Mouse (Mus musculus): Measurements from ENCODE around the gene Kdm2a. TPM values are rescaled to one million over a fixed set of nuclear protein-coding genes. Genes with fewer than 3 reads are reported as not detected.
A peak's percentile ranks its signal among the peaks of the same experiment; 100 is the strongest.

Kdm2a gene
- total and polyA plus RNA-seq, 3 experiments = 46.1 to 98.7 (median 73.9) TPM

DNA sequence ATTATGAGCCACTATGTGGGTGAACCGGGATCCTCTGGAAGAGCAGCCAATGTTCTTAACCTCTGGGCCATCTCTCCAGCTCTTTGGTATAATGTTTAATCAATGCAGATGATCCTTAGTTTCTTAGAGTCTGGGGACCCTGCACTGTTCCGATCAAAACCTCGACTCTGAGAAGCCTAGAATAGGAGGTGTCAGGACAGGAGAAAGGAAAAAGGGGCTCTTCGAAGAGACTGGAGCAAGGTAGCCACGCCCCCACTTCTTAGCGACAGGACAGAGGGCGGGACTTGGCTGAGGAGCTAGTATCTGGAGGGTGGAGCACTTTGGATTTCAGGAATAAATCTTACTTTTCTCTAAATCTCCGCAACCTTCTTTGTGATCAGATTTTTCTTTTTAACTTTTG lies 42.1 kb upstream of the Kdm2a start:
- TF ChIP-seq POLR2AphosphoS5 (IDR thresholded peaks at IDR 0.05; ENCODE audit: insufficient replicate concordance, low read depth, low read length) (no peak), GATA1 (IDR thresholded peaks at IDR 0.05; ENCODE audit: borderline replicate concordance, low read length) (no peak), CTCF (IDR thresholded peaks at IDR 0.05; ENCODE audit: low read depth, low read length) (no peak), GATA2 (IDR thresholded peaks at IDR 0.05; ENCODE audit: borderline replicate concordance, low read depth, low read length) (no peak), TAL1 (conservative IDR thresholded peaks at IDR 0.05; ENCODE audit: low read depth, low read length) (no peak)

DNA sequence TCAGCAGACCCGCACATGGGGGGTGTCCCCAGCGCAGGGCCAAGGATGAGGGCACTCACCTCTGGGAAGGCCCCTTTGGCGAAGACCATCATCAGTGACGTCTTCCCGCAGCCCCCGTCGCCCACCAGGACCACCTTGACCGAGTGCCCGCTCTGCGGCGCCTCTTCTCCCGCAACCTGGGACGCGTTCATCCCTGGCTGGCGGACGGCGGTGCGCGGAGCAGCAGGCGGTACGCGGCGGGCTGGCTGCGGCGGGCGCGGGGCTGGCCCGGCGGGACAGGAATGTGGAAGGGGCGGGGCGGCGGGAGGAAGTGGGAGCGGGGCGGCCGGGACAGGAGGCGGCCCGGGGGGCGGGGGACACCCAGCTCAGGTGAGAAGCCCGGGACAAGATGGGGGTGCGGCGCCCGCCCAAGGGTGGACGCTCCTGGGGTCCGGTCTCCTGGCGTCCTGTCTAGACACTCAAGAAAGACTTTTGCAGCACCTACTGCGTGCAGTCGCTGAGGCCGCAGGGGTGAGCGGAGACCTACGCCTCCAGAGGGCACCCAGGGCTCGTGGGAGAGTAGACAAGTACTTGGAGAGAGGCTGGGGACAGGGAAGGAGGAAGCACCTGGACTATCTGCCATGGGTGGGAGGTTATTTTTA lies 41.2 kb upstream of the Kdm2a start, which contains the start of gene Rhod:
Gene Rhod, minus strand, starts transcription at position 272 of the 641 bp plus-strand sequence.
- TF ChIP-seq GATA2 (IDR thresholded peaks at IDR 0.05; ENCODE audit: borderline replicate concordance, low read depth, low read length) (no peak), GATA1 (IDR thresholded peaks at IDR 0.05; ENCODE audit: borderline replicate concordance, low read length) (no peak), TAL1 (conservative IDR thresholded peaks at IDR 0.05; ENCODE audit: low read depth, low read length) (no peak), CTCF (IDR thresholded peaks at IDR 0.05; ENCODE audit: low read depth, low read length) (no peak), POLR2AphosphoS5 (IDR thresholded peaks at IDR 0.05; ENCODE audit: insufficient replicate concordance, low read depth, low read length) (no peak)
- Histone ChIP-seq H3K9me3 (replicated peaks) (no peaks in the 10 kb centered on the region), H3K36me3 (replicated peaks) (no peaks in the 10 kb centered on the region), H3K27me3 (ENCODE audit: insufficient read depth, low read length) (peaks cover 31% of the 10 kb centered on the region), H3K4me1 (ENCODE audit: insufficient read depth, low read depth, low read length) (peaks cover 50% of the 10 kb centered on the region), H3K4me3 (ENCODE audit: low read depth, low read length) (peak within 1 kb of the TSS; percentile 69)
- ATAC-seq (ENCODE audit: extremely low read depth, insufficient number of reproducible peaks, low FRiP score, poor library complexity, severe bottlenecking) (no peak), DNase-seq (ENCODE audit: low spot score) (no peak)

More for the DNA sequence above, 42.1 kb upstream of the Kdm2a start:
- no peak for DNase-seq (ENCODE audit: low spot score)
- H3K4me1 ChIP-seq (ENCODE audit: insufficient read depth, low read depth, low read length) = peaks cover 50% of the 10 kb centered on the region
- peak overlapping the region; percentile 69; the same call in 1 of the 2 replicates for H3K4me3 ChIP-seq (ENCODE audit: low read depth, low read length)
- H3K9me3 ChIP-seq (replicated peaks) = no peaks in the 10 kb centered on the region
- ATAC-seq (ENCODE audit: extremely low read depth, insufficient number of reproducible peaks, low FRiP score, poor library complexity, severe bottlenecking) = no peak
- no peaks in the 10 kb centered on the region for H3K36me3 ChIP-seq (replicated peaks)
- peaks cover 36% of the 10 kb centered on the region for H3K27me3 ChIP-seq (ENCODE audit: insufficient read depth, low read length)

DNA sequence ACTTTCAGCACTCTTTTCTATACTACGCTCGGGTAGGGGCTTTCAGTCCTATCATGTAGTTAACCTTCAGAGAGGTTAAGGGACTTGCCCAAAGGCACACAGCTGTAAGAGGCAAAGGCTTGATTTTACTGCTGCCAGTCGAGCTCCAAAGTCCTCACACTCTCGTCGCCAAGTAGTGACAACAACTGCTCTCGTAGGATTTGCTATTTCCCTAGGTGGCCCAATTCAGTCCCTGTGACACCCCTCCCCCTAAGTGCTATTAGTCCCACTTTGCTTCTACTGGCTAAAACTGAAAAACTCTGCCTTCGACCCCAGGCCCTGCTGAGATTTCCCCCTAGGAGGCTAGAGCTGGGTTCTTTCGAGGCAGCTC lies 40.7 kb upstream of the Kdm2a start:
- TF ChIP-seq GATA2 (IDR thresholded peaks at IDR 0.05; ENCODE audit: borderline replicate concordance, low read depth, low read length) (no peak), TAL1 (conservative IDR thresholded peaks at IDR 0.05; ENCODE audit: low read depth, low read length) (no peak), POLR2AphosphoS5 (IDR thresholded peaks at IDR 0.05; ENCODE audit: insufficient replicate concordance, low read depth, low read length) (no peak), GATA1 (IDR thresholded peaks at IDR 0.05; ENCODE audit: borderline replicate concordance, low read length) (no peak), CTCF (IDR thresholded peaks at IDR 0.05; ENCODE audit: low read depth, low read length) (no peak)
- ATAC-seq (ENCODE audit: extremely low read depth, insufficient number of reproducible peaks, low FRiP score, poor library complexity, severe bottlenecking) = no peak
- Histone ChIP-seq H3K4me3 (ENCODE audit: low read depth, low read length) (peak overlapping the region; percentile 69), H3K36me3 (replicated peaks) (no peaks in the 10 kb centered on the region), H3K9me3 (replicated peaks) (no peaks in the 10 kb centered on the region), H3K4me1 (ENCODE audit: insufficient read depth, low read depth, low read length) (peaks cover 50% of the 10 kb centered on the region), H3K27me3 (ENCODE audit: insufficient read depth, low read length) (peaks cover 28% of the 10 kb centered on the region)
- DNase-seq (ENCODE audit: low spot score) = no peak

DNA sequence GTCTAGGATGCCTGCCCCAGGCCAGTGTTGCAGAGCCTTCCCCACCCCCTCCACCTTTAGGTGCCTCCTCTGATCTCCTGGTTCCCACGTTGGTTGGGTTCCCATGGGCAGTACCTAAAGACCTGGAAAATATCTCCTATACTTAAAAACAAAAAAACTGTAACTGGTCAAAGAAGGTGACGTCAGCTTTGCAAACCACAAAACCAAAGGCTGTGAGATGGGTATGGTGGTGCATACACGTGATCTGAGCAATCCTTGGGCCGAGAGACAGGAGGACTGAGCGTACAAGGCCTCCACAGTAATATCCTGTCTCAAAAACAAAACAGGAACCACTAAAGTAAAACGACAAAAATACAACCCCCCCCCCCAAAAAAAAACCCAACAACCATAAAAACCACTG lies 39.8 kb upstream of the Kdm2a start:
- no peaks in the 10 kb centered on the region for H3K9me3 ChIP-seq (replicated peaks)
- no peaks in the 10 kb centered on the region for H3K36me3 ChIP-seq (replicated peaks)
- no peak overlapping the region for H3K4me3 ChIP-seq (ENCODE audit: low read depth, low read length)
- peaks cover 50% of the 10 kb centered on the region for H3K4me1 ChIP-seq (ENCODE audit: insufficient read depth, low read depth, low read length)
- DNase-seq (ENCODE audit: low spot score) (no peak), ATAC-seq (ENCODE audit: extremely low read depth, insufficient number of reproducible peaks, low FRiP score, poor library complexity, severe bottlenecking) (no peak)
- TF ChIP-seq TAL1 (conservative IDR thresholded peaks at IDR 0.05; ENCODE audit: low read depth, low read length) = no peak
- TF ChIP-seq POLR2AphosphoS5 (IDR thresholded peaks at IDR 0.05; ENCODE audit: insufficient replicate concordance, low read depth, low read length) = no peak
- no peak for TF ChIP-seq GATA2 (IDR thresholded peaks at IDR 0.05; ENCODE audit: borderline replicate concordance, low read depth, low read length)
- no peak for TF ChIP-seq CTCF (IDR thresholded peaks at IDR 0.05; ENCODE audit: low read depth, low read length)
- no peak for TF ChIP-seq GATA1 (IDR thresholded peaks at IDR 0.05; ENCODE audit: borderline replicate concordance, low read length)
- peaks cover 26% of the 10 kb centered on the region for H3K27me3 ChIP-seq (ENCODE audit: insufficient read depth, low read length)

DNA sequence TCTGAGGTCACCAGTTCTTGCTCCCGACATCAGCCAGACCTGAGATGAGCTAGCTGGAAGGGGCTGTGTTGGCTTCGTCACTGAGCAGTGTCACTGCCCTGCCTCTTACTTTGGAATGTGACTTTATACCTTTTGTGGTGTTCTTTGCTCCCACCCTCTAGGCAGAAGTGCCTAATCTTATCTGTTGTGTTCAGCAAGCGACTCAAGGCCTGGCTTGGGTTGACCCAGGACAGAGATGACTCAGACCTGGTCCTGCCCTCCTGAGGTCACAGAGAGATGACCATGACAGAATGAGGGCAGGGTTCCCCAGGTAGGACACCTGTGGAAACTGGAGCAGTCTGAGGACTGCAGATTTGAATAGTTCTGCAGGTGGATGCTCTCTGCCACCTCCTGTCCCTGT lies 38.2 kb upstream of the Kdm2a start:
- ATAC-seq (ENCODE audit: extremely low read depth, insufficient number of reproducible peaks, low FRiP score, poor library complexity, severe bottlenecking) (no peak), DNase-seq (ENCODE audit: low spot score) (no peak)
- Histone ChIP-seq H3K27me3 (ENCODE audit: insufficient read depth, low read length) (peaks cover 33% of the 10 kb centered on the region), H3K4me3 (ENCODE audit: low read depth, low read length) (no peak overlapping the region), H3K4me1 (ENCODE audit: insufficient read depth, low read depth, low read length) (peaks cover 38% of the 10 kb centered on the region), H3K36me3 (replicated peaks) (no peaks in the 10 kb centered on the region), H3K9me3 (replicated peaks) (no peaks in the 10 kb centered on the region)
- TF ChIP-seq GATA2 (IDR thresholded peaks at IDR 0.05; ENCODE audit: borderline replicate concordance, low read depth, low read length) (no peak), GATA1 (IDR thresholded peaks at IDR 0.05; ENCODE audit: borderline replicate concordance, low read length) (no peak), TAL1 (conservative IDR thresholded peaks at IDR 0.05; ENCODE audit: low read depth, low read length) (no peak), POLR2AphosphoS5 (IDR thresholded peaks at IDR 0.05; ENCODE audit: insufficient replicate concordance, low read depth, low read length) (no peak), CTCF (IDR thresholded peaks at IDR 0.05; ENCODE audit: low read depth, low read length) (no peak)

DNA sequence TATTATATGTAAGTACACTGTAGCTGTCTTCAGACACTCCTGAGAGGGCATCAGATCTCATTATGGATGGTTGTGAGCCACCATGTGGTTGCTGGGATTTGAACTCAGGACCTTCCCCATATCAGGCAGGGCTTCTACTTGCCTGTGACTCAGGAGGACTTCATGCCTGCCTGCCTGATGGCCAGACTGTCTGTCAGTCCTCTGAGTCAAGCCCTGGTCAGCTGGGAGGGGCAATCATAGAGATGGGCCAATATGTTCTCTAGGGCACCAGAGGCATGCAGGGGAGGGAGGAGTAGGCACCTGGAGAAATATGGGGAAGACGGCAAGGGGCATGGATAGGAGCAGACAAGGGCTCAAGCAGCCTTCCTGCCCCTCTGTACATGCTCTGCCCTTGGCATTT lies 36.9 kb upstream of the Kdm2a start:
- Histone ChIP-seq H3K4me1 (ENCODE audit: insufficient read depth, low read depth, low read length) (peaks cover 25% of the 10 kb centered on the region), H3K36me3 (replicated peaks) (no peaks in the 10 kb centered on the region), H3K4me3 (ENCODE audit: low read depth, low read length) (no peak overlapping the region), H3K9me3 (replicated peaks) (no peaks in the 10 kb centered on the region), H3K27me3 (ENCODE audit: insufficient read depth, low read length) (peaks cover 31% of the 10 kb centered on the region)
- DNase-seq (ENCODE audit: low spot score) (no peak), ATAC-seq (ENCODE audit: extremely low read depth, insufficient number of reproducible peaks, low FRiP score, poor library complexity, severe bottlenecking) (no peak)
- TF ChIP-seq TAL1 (conservative IDR thresholded peaks at IDR 0.05; ENCODE audit: low read depth, low read length) (no peak), POLR2AphosphoS5 (IDR thresholded peaks at IDR 0.05; ENCODE audit: insufficient replicate concordance, low read depth, low read length) (no peak), GATA1 (IDR thresholded peaks at IDR 0.05; ENCODE audit: borderline replicate concordance, low read length) (no peak)
